22 mouse cellular contexts compared by ENCODE assay signal in genomic region chr17:86134461-86134860, GRCm38 (mm10). TPM values are rescaled to one million over a fixed set of nuclear protein-coding genes. Genes with fewer than 3 reads are reported as not detected.
DNase-seq lines count a peak whose midpoint lies in the region; ATAC-seq and TF ChIP-seq lines count a peak whose summit lies in the region.
"Had no signal": no experiment of that assay in that cellular context is flagged by ENCODE, and none has a peak within 500 bp of the region (broad histone marks: within the 10 kb centered on the region; RNA-seq: fewer than 3 reads in every experiment).

No protein-coding gene starts in this region.

- peaks cover 52% of the 10 kb centered on the region for H3K36me3 ChIP-seq in hindbrain, embryonic 14.5 days (replicated peaks; ENCODE audit: control insufficient read depth, insufficient read depth)
- H3K36me3 ChIP-seq in heart, adult 2 months (ENCODE audit: control insufficient read depth, insufficient read depth, low read length): no peaks in the 10 kb centered on the region; the same call in 1 of the 2 replicates

- no peak overlapping the region for H3K9ac ChIP-seq in hindbrain, embryonic 14.5 days
- no peak overlapping the region for H3K9ac ChIP-seq in heart, adult 2 months (ENCODE audit: low read depth, low read length)
- H3K9ac ChIP-seq: forebrain, embryonic 13.5 days; heart, embryonic 13.5 days; hindbrain, embryonic 15.5 days had no signal

- no peaks in the 10 kb centered on the region for H3K9me3 ChIP-seq in hindbrain, embryonic 14.5 days (ENCODE audit: control insufficient read depth, low read length)
- H3K9me3 ChIP-seq: forebrain, embryonic 10.5 days; forebrain, embryonic 13.5 days; heart, embryonic 13.5 days; hindbrain, embryonic 15.5 days had no signal

- no peak for TF ChIP-seq EP300 in heart, adult 2 months (IDR thresholded peaks at IDR 0.05; ENCODE audit: insufficient read depth, low read depth, low read length)

- TF ChIP-seq CTCF in heart, adult 2 months (IDR thresholded peaks at IDR 0.05): no peak

- H3K79me2 ChIP-seq in heart, adult 2 months (replicated peaks; ENCODE audit: control insufficient read depth, insufficient read depth, low read length): no peaks in the 10 kb centered on the region

- no peak overlapping the region for H3K4me2 ChIP-seq in hindbrain, embryonic 14.5 days (replicated peaks)
- H3K4me2 ChIP-seq: forebrain, embryonic 13.5 days; heart, embryonic 13.5 days; hindbrain, embryonic 15.5 days had no signal

- 91% methylated on average over 6 of the region's 6 CpGs for WGBS in hindbrain, embryonic 14.5 days
- WGBS in heart, adult 2 months: 81% methylated on average over 6 of the region's 6 CpGs

- TF ChIP-seq POLR2A in heart, adult 2 months (IDR thresholded peaks at IDR 0.05; ENCODE audit: insufficient read depth, low read depth, low read length): no peak

- H3K4me1 ChIP-seq in hindbrain, embryonic 14.5 days (replicated peaks; ENCODE audit: control insufficient read depth, insufficient read depth, low read length): no peaks in the 10 kb centered on the region
- no peaks in the 10 kb centered on the region for H3K4me1 ChIP-seq in heart, adult 2 months (ENCODE audit: control insufficient read depth, insufficient read depth, low read length)
- H3K4me1 ChIP-seq: forebrain, embryonic 10.5 days; forebrain, embryonic 13.5 days; heart, embryonic 13.5 days; hindbrain, embryonic 15.5 days had no signal

- intact Hi-C loops in heart, adult 2 months (cut with DNase I): no loop called here

- no peaks in the 10 kb centered on the region for H3K27me3 ChIP-seq in hindbrain, embryonic 14.5 days (ENCODE audit: control insufficient read depth, insufficient read depth, low read length)
- H3K27me3 ChIP-seq in heart, adult 2 months (ENCODE audit: control insufficient read depth, insufficient read depth, low read length): no peaks in the 10 kb centered on the region
- H3K27me3 ChIP-seq: forebrain, embryonic 13.5 days; heart, embryonic 13.5 days; hindbrain, embryonic 15.5 days had no signal

- H3K4me3 ChIP-seq in hindbrain, embryonic 14.5 days (replicated peaks; ENCODE audit: low read length): no peak overlapping the region
- H3K4me3 ChIP-seq in heart, adult 2 months: no peak overlapping the region
- H3K4me3 ChIP-seq: forebrain, embryonic 10.5 days; forebrain, embryonic 13.5 days; heart, embryonic 13.5 days; hindbrain, embryonic 15.5 days had no signal

- no peak overlapping the region for H3K27ac ChIP-seq in hindbrain, embryonic 14.5 days
- no peak overlapping the region for H3K27ac ChIP-seq in heart, adult 2 months
- H3K27ac ChIP-seq: forebrain, embryonic 10.5 days; forebrain, embryonic 13.5 days; heart, embryonic 13.5 days; hindbrain, embryonic 15.5 days had no signal

- no peak for ATAC-seq in hindbrain, embryonic 14.5 days (ENCODE audit: low FRiP score)
- ATAC-seq: activated CD4-positive, CD25-positive, alpha-beta regulatory T cell, adult 4 months; forebrain, embryonic 13.5 days; forebrain, embryonic 16.5 days had no signal

- DNase-seq in adrenal gland, adult (ENCODE audit: inconsistent age in 2 of 2, low spot score in 1 of 2): peak; percentile 61 to 74
- DNase-seq in adrenal gland, postnatal 4 days (ENCODE audit: low spot score in 2 of 2): no peak
- DNase-seq in adrenal gland, adult 2 months: peak; percentile 57
- peak; percentile 49 for DNase-seq in adrenal gland, postnatal 14 days
- no peak for DNase-seq in hindbrain, embryonic 14.5 days (ENCODE audit: low spot score)
- no peak for DNase-seq in heart, adult 2 months
- DNase-seq: cerebellum, adult 11 months; cerebellum, adult 2 months; cerebellum, postnatal 10 days; cerebellum, postnatal 36 days; gastrocnemius, postnatal 10 days; gastrocnemius, postnatal 36 days; heart, postnatal 14 days; heart, postnatal 4 days; kidney, adult 11 months; kidney, adult 8-10 months had no signal

RNA-seq across cellular contexts. Expression of gene Srbd1, which starts 10.5 kb away (rescaled TPM):
- total RNA-seq in adrenal gland, postnatal 4 days (2021): 10 to 100 TPM; 19.3 to 23.2 TPM
- total RNA-seq in adrenal gland, adult 2 months (2021): 10 to 100 TPM; 13.8 to 18.2 TPM
- polyA plus RNA-seq in adrenal gland, adult 2 months (2012; rRNA removed): 0.75 and 1.3 TPM in 2 replicates
- total RNA-seq in adrenal gland, postnatal 14 days (2021): 16.4 and 17.2 TPM in 2 replicates
- 7.6 and 10.4 TPM in 2 replicates for polyA plus RNA-seq in hindbrain, embryonic 14.5 days (2014; fragmentation: Nextera tagmentation; extraction: Ambion mirVana)
- 10 to 100 TPM; 12.2 to 12.3 TPM for total RNA-seq in heart, adult 2 months (2021)
- polyA plus RNA-seq in heart, adult 2 months (2012; rRNA removed): 2.7 and 4.1 TPM in 2 replicates

RNA-seq across cellular contexts. Expression of gene Prkce, which starts 33.1 kb away (rescaled TPM):
- total RNA-seq in adrenal gland, postnatal 4 days (2021): 10 to 100 TPM; 25.2 to 27.4 TPM
- total RNA-seq in adrenal gland, adult 2 months (2021): 10 to 100 TPM; 17.5 to 20.5 TPM
- polyA plus RNA-seq in adrenal gland, adult 2 months (2012; rRNA removed): 4.0 and 4.5 TPM in 2 replicates
- 26.0 and 26.1 TPM in 2 replicates for total RNA-seq in adrenal gland, postnatal 14 days (2021)
- polyA plus RNA-seq in hindbrain, embryonic 14.5 days (2014; fragmentation: Nextera tagmentation; extraction: Ambion mirVana): 38.7 and 43.5 TPM in 2 replicates
- total RNA-seq in heart, adult 2 months (2021): 10 to 100 TPM; 26.0 to 27.3 TPM
- 6.1 and 8.1 TPM in 2 replicates for polyA plus RNA-seq in heart, adult 2 months (2012; rRNA removed)

Comparison
In these comparisons a context has a peak if more than half of its experiments do, and no peak if none do; other contexts are left out.
1. DNase-seq: peak in adrenal gland, adult (2 of 2), adrenal gland, adult 2 months (single experiment) and adrenal gland, postnatal 14 days (single experiment); none in adrenal gland, postnatal 4 days (0 of 2), hindbrain, embryonic 14.5 days (single experiment) and heart, adult 2 months (0 of 2).